ENCODE assay signal across 13 mouse cellular contexts in the genomic region with DNA sequence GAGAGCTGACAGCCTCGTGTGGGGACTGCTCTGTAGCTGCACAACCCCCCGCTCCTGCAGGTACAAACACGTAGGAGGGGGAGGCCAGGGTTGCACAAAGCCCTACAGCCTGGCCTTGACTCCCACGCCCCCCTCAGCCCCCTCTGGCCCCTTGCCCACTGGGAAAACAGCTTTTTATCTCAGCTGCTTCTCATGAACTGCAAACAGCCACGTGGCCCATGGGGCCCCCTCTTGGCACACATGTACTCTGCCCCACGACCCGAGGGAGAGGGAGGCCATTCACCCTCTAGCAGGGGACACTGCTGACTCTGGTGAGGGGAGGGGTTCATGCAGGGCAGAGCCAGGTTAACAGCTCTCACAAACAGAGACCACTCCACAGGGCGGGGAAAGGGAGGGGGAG. TPM values are rescaled to one million over a fixed set of nuclear protein-coding genes. Genes with fewer than 3 reads are reported as not detected.
A peak's percentile ranks its signal among the peaks of the same experiment; 100 is the strongest.
DNase-seq lines count a peak whose midpoint lies in the region; ATAC-seq and TF ChIP-seq lines count a peak whose summit lies in the region.
"Had no signal": no experiment of that assay in that cellular context is flagged by ENCODE, and none has a peak within 500 bp of the region (broad histone marks: within the 10 kb centered on the region; RNA-seq: fewer than 3 reads in every experiment).

No protein-coding gene starts in this region.

- intact Hi-C loops in heart, adult 2 months (cut with DNase I) = no loop called here

- H3K4me3 ChIP-seq in heart, embryonic 11.5 days (ENCODE audit: low read depth, low read length) = no peak overlapping the region
- no peak overlapping the region for H3K4me3 ChIP-seq in heart, adult 2 months
- no peak overlapping the region for H3K4me3 ChIP-seq in lung, embryonic 15.5 days
- no peak overlapping the region for H3K4me3 ChIP-seq in intestine, embryonic 14.5 days (ENCODE audit: low read depth, low read length)
- no peak overlapping the region for H3K4me3 ChIP-seq in liver, embryonic 15.5 days (replicated peaks)
- H3K4me3 ChIP-seq: myocyte had no signal

- H3K27me3 ChIP-seq in heart, embryonic 11.5 days (ENCODE audit: control insufficient read depth, insufficient read depth, low read length) = no peaks in the 10 kb centered on the region
- H3K27me3 ChIP-seq in heart, adult 2 months (ENCODE audit: control insufficient read depth, insufficient read depth, low read length) = no peaks in the 10 kb centered on the region
- H3K27me3 ChIP-seq in lung, embryonic 15.5 days = no peaks in the 10 kb centered on the region
- no peaks in the 10 kb centered on the region for H3K27me3 ChIP-seq in intestine, embryonic 14.5 days (replicated peaks; ENCODE audit: control insufficient read depth, insufficient read depth, low read length)
- H3K27me3 ChIP-seq in liver, embryonic 15.5 days = no peaks in the 10 kb centered on the region

- WGBS in heart, embryonic 11.5 days (ENCODE audit: insufficient replicate concordance) = 27% methylated on average over 8 of the region's 8 CpGs
- 54% methylated on average over 8 of the region's 8 CpGs for WGBS in heart, adult 2 months
- 19% methylated on average over 8 of the region's 8 CpGs for WGBS in lung, embryonic 15.5 days
- 26% methylated on average over 8 of the region's 8 CpGs for WGBS in intestine, embryonic 14.5 days
- 38% methylated on average over 8 of the region's 8 CpGs for WGBS in liver, embryonic 15.5 days (ENCODE audit: insufficient replicate concordance)

- H3K4me2 ChIP-seq in heart, embryonic 11.5 days = no peak overlapping the region; the same call in 1 of the 2 replicates
- no peak overlapping the region for H3K4me2 ChIP-seq in lung, embryonic 15.5 days
- no peak overlapping the region for H3K4me2 ChIP-seq in intestine, embryonic 14.5 days (ENCODE audit: low read length)
- no peak overlapping the region for H3K4me2 ChIP-seq in liver, embryonic 15.5 days

- H3K36me3 ChIP-seq in heart, embryonic 11.5 days (ENCODE audit: control insufficient read depth, insufficient read depth, low read length) = no peaks in the 10 kb centered on the region
- no peaks in the 10 kb centered on the region for H3K36me3 ChIP-seq in heart, adult 2 months (ENCODE audit: control insufficient read depth, insufficient read depth, low read length)
- H3K36me3 ChIP-seq in lung, embryonic 15.5 days = no peaks in the 10 kb centered on the region
- no peaks in the 10 kb centered on the region for H3K36me3 ChIP-seq in intestine, embryonic 14.5 days (ENCODE audit: control insufficient read depth, insufficient read depth, low read length)
- no peaks in the 10 kb centered on the region for H3K36me3 ChIP-seq in liver, embryonic 15.5 days (replicated peaks)

- no peak overlapping the region for H3K9ac ChIP-seq in heart, embryonic 11.5 days (ENCODE audit: low read depth, low read length)
- no peak overlapping the region for H3K9ac ChIP-seq in heart, adult 2 months (ENCODE audit: low read depth, low read length)
- no peak overlapping the region for H3K9ac ChIP-seq in lung, embryonic 15.5 days
- no peak overlapping the region for H3K9ac ChIP-seq in intestine, embryonic 14.5 days (ENCODE audit: low read length)
- H3K9ac ChIP-seq in liver, embryonic 15.5 days = no peak overlapping the region

- TF ChIP-seq CTCF in heart, adult 2 months (IDR thresholded peaks at IDR 0.05) = no peak

- H3K4me1 ChIP-seq in heart, embryonic 11.5 days (ENCODE audit: control insufficient read depth, insufficient read depth, low read length) = peaks cover 78% of the 10 kb centered on the region
- H3K4me1 ChIP-seq in heart, adult 2 months (ENCODE audit: control insufficient read depth, insufficient read depth, low read length) = peaks cover 2% of the 10 kb centered on the region; the same call in 1 of the 2 replicates
- peaks cover 72% of the 10 kb centered on the region for H3K4me1 ChIP-seq in lung, embryonic 15.5 days
- peaks cover 75% of the 10 kb centered on the region for H3K4me1 ChIP-seq in intestine, embryonic 14.5 days (replicated peaks; ENCODE audit: control insufficient read depth, insufficient read depth, low read length)
- H3K4me1 ChIP-seq in liver, embryonic 15.5 days (replicated peaks) = peaks cover 48% of the 10 kb centered on the region

- H3K79me2 ChIP-seq in heart, adult 2 months (replicated peaks; ENCODE audit: control insufficient read depth, insufficient read depth, low read length) = no peaks in the 10 kb centered on the region

- no peak for TF ChIP-seq EP300 in heart, adult 2 months (IDR thresholded peaks at IDR 0.05; ENCODE audit: insufficient read depth, low read depth, low read length)

- H3K27ac ChIP-seq in heart, embryonic 11.5 days (ENCODE audit: low read depth, low read length) = peak overlapping the region; percentile 97
- no peak overlapping the region for H3K27ac ChIP-seq in heart, adult 2 months
- peak overlapping the region; percentile 96 for H3K27ac ChIP-seq in lung, embryonic 15.5 days
- H3K27ac ChIP-seq in intestine, embryonic 14.5 days (ENCODE audit: low read depth) = peak overlapping the region; percentile 95
- H3K27ac ChIP-seq in liver, embryonic 15.5 days (replicated peaks) = peak overlapping the region; percentile 73

- ATAC-seq in heart, embryonic 11.5 days (replicated peaks; ENCODE audit: insufficient number of reproducible peaks, low FRiP score, low TSS enrichment) = peak; percentile 50
- peak; percentile 61 for ATAC-seq in lung, embryonic 15.5 days (ENCODE audit: borderline replicate concordance, extremely low read depth, low FRiP score, low TSS enrichment)
- peak; percentile 82 for ATAC-seq in intestine, embryonic 14.5 days (replicated peaks; ENCODE audit: low FRiP score, low TSS enrichment, low read depth)
- peak; percentile 84 for ATAC-seq in liver, embryonic 15.5 days (ENCODE audit: insufficient read depth)
- ATAC-seq: CD4-positive, CD25-positive, alpha-beta regulatory T cell, adult 4 months had no signal

- no peak for TF ChIP-seq POLR2A in heart, adult 2 months (IDR thresholded peaks at IDR 0.05; ENCODE audit: insufficient read depth, low read depth, low read length)

- no peak for DNase-seq in heart, adult 2 months
- DNase-seq in lung, postnatal 14 days = no peak
- DNase-seq in intestine, embryonic 14.5 days (ENCODE audit: low spot score) = peak; percentile 75
- no peak for DNase-seq in left cerebral cortex, adult 9 months (ENCODE audit: low spot score in 2 of 2)
- DNase-seq in embryo, embryonic 10.5 days (ENCODE audit: low spot score) = no peak
- DNase-seq: gastrocnemius, postnatal 10 days; lung, adult 2 months; thymus, postnatal 36 days had no signal

- H3K9me3 ChIP-seq in heart, embryonic 11.5 days (replicated peaks; ENCODE audit: control insufficient read depth, low read length) = no peaks in the 10 kb centered on the region
- no peaks in the 10 kb centered on the region for H3K9me3 ChIP-seq in lung, embryonic 15.5 days
- no peaks in the 10 kb centered on the region for H3K9me3 ChIP-seq in intestine, embryonic 14.5 days (ENCODE audit: control insufficient read depth, low read length)
- no peaks in the 10 kb centered on the region for H3K9me3 ChIP-seq in liver, embryonic 15.5 days (replicated peaks)

RNA-seq across cellular contexts. Expression of gene Mrpl23, which starts 36.5 kb away (rescaled TPM):
- polyA plus RNA-seq in heart, embryonic 11.5 days (2014; fragmentation: Nextera tagmentation; extraction: Ambion mirVana) = 15.4 and 19.3 TPM in 2 replicates
- total RNA-seq in heart, adult 2 months (2021) = 1 to 10 TPM in 1 of 2 experiments, under 1 TPM in 1; 0.89 to 2.1 TPM
- polyA plus RNA-seq in heart, adult 2 months (2012; rRNA removed) = 12.8 and 18.0 TPM in 2 replicates
- 22.8 and 28.3 TPM in 2 replicates for polyA plus RNA-seq in lung, embryonic 15.5 days (2015; fragmentation: Nextera tagmentation; extraction: Ambion mirVana)
- 36.1 and 45.8 TPM in 2 replicates for polyA plus RNA-seq in intestine, embryonic 14.5 days (2014; fragmentation: Nextera tagmentation; extraction: Ambion mirVana)
- polyA plus RNA-seq in liver, embryonic 15.5 days (2015; fragmentation: Nextera tagmentation; extraction: Ambion mirVana) = 9.8 and 11.9 TPM in 2 replicates
